Mouse (Mus musculus): ENCODE results near the gene Gm1979.
"Not testable (repeated sequence)": the region's sequence is repeated elsewhere in the genome, so short reads cannot be mapped to it uniquely, and the experiment has no call there.

The Gm1979 gene

GRCm38 (mm10) chr5:26004698-26005097 lies at the start of gene Gm1979:
TSS of gene Gm1979 (minus strand) at chr5:26004798.
- not testable (repeated sequence) for DNase-seq (ENCODE audit: extremely low spot score)

GRCm38 (mm10) chr5:26039458-26039857 lies 34.9 kb upstream of the Gm1979 start, which contains the start of gene Speer4a:
TSS of gene Speer4a (minus strand) at chr5:26039558.
- DNase-seq (ENCODE audit: extremely low spot score): not testable (repeated sequence)

GRCm38 (mm10) chr5:26022816-26023215 lies 18.2 kb upstream of the Gm1979 start, which contains the start of gene Gm5862:
TSS of gene Gm5862 (minus strand) at chr5:26022916.
- DNase-seq (ENCODE audit: extremely low spot score): not testable (repeated sequence)

- not testable (repeated sequence) for DNase-seq (ENCODE audit: extremely low spot score)
These were observed 3.1 kb upstream of the Gm1979 start for GRCm38 (mm10) chr5:26007697-26008096.

GRCm38 (mm10) chr5:26006937-26007695 lies 2.5 kb upstream of the Gm1979 start:
- DNase-seq (ENCODE audit: extremely low spot score): peak; percentile 74

GRCm38 (mm10) chr5:25988550-25988949 lies 16.0 kb downstream of the Gm1979 start, which contains the start of gene Gm21698:
TSS of gene Gm21698 (minus strand) at chr5:25988650.
- not testable (repeated sequence) for DNase-seq (ENCODE audit: extremely low spot score)

GRCm38 (mm10) chr5:25972563-25972962 lies 32.0 kb downstream of the Gm1979 start, which contains the start of gene Gm21680:
TSS of gene Gm21680 (minus strand) at chr5:25972663.
- DNase-seq (ENCODE audit: extremely low spot score): not testable (repeated sequence)

GRCm38 (mm10) chr5:25957050-25957449 lies 47.5 kb downstream of the Gm1979 start:
- DNase-seq (ENCODE audit: extremely low spot score): not testable (repeated sequence)

- DNase-seq (ENCODE audit: extremely low spot score): peak; percentile 17
These were observed 48.0 kb downstream of the Gm1979 start for GRCm38 (mm10) chr5:25956611-25957010.

GRCm38 (mm10) chr5:25954317-25954716 lies 50.3 kb downstream of the Gm1979 start, which contains the start of gene Gm21671:
TSS of gene Gm21671 (minus strand) at chr5:25954417.
- DNase-seq (ENCODE audit: extremely low spot score): not testable (repeated sequence)

All from embryo, embryonic 9.5 days (tissue).